Mouse (Mus musculus): ENCODE results near the gene Tbcd.
A peak's percentile ranks its signal among the peaks of the same experiment; 100 is the strongest.

Gene Tbcd

DNA sequence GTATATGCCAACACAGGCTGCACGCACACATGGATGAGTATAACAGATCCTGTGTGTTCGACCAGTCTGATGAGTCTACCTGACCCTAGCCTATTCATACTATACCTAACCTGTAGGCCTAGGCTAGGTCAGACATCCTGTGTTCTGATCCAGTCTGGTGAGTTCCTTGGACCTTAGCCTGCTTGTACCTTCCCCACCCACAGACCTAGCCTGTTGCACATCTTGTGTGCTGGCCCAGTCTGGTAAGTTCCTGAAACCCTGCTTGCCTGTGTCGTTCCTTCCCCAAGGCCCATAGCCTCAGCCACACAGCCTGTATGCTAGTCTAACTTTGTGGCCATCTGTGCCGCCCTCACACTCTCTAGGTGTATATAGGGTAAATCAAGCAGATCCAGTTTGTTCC, 112.5 kb downstream of the Tbcd start:
- DNase-seq (ENCODE audit: low spot score), result no peak

DNA sequence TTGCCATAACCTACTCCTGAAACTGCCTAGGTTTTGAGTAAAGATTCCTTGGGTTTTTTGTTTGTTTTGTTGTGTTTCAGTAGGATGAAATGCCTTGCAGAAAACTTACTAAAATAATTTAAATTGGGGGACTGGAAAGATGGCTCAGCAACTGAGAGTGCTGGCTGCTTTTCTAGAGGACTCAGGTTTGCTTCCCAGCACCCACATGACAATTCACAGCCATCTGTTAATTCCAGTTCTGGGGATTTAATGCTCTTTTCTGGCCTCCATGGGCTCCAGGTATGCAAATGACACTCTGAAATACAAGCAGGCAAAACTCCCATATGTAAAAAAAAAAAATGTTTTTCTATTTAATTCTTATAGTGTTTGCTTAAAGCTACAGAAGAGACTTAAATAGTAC, 130.1 kb downstream of the Tbcd start:
- no peak for DNase-seq (ENCODE audit: low spot score)

DNA sequence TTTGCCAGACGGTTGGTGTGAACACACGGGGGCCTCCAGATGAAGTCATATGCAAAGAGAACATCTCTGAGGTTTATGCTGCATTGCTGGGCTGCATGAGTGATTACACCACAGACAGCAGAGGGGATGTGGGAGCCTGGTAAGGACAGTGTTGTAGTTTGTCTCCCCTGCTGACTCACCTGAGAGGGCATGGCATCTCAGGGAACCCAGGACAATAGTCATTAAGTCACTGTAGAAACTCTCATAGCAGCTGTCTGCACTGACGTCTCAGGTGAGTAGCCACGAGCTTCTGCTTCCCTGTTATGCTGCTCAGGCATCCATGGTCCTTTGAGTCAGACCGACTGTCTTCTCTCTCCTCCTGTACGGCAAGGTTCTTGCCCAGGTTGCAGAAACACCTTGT, 145.5 kb downstream of the Tbcd start:
- no peak for DNase-seq (ENCODE audit: low spot score)

DNA sequence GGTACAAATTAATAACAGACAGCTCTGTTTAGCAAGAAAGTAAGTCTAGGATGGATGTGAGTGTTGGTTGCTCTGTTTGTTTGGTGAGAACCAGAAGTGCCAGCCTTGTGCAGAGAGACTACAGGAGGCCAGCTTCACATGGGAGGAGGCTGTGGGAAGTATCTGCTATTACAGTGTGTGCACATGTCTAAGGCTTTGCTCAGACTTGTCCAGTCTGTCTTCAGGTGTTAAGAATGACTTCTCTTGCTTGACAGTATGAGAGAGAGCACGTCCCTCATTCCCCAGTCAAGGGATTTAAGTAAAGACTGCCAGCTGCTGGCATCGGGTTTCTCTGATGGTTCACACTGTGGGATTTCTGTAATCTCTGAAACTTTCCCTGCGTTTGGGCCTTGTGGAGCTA, 149.7 kb downstream of the Tbcd start:
- DNase-seq (ENCODE audit: low spot score), result no peak

DNA sequence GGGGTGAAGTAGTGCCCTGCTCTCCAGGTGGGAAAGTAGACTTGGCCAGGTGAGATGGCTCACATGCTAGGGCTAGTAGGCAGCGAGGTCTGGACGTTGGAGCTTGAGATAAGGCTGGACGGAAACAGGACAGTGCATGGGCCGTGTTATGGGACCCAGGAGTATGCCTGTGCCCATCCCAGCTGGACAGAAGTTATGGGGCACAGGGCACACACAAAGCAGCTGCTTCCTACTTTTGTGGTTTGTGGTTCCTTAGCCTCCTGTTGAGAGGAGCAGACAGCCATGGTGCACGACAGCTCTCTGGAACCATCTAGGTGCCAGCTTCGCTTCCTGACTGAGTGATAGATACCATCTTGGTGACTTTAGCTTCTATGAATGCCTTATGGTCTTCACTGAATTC, 153.9 kb downstream of the Tbcd start:
- no peak for DNase-seq (ENCODE audit: low spot score)

DNA sequence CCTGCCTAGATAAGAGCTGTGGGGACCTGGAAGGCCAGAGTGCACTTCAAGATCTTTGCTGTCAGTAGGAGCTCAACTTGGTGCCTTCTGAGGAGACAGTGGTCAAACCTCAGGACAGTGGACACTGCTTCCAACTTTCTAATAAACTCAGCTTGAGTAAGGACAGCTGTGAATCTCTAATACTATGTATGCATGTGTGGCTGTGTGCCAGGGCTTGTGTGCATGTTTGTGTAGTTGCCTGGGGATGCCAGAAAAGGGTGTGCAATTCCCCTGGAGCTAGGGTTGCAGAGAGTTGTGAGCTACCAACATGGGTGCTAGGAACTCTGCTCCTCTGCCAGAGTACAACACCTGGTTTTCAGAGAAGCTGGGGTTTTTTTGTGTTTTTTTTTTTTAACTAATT, 159.2 kb downstream of the Tbcd start:
- DNase-seq (ENCODE audit: low spot score), result no peak

DNA sequence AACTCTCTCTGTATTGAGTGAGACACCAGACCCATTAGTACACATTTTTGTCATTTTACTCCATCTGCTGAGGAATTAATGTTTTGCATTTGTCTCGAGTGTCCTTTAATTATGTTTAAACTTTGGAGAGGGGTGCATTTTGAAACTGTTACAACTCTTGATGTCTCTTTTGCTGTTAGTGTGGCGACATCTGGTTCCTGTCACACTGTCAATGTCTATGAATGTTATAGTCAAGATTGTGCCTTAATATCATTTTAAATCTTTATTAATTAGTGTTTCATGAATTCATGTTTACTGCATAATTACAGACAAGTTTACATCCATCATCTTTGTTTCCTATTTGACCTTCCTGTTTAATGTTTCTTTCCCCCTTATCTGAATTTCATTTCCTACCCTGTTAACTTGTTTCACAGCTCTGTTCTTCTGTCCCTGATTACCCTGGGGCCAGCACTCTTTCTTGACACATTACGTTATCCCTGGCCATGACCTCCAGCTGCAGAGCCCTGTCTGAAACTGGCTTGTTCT, 164.3 kb downstream of the Tbcd start:
- DNase-seq (ENCODE audit: low spot score), result no peak

DNA sequence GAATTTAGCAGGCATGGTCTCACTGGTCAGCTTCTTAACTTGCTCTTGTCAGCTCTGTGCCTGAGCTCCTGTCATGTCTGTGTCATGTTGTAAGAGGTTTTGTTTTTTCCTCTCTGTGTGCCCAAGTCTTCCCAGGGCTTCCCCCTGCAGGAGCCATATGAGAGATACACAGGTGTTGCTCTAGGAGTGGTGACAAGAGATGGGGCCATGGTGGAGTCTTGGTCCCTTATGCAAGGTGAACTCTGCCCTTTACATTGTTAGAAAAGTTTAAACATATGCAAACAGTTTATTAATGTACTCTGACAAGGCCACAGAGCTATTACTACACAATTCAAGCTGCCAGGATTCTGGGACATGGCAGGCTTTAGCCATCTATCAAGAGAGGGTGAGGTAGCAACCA, 164.8 kb downstream of the Tbcd start:
- no peak for DNase-seq (ENCODE audit: low spot score)

DNA sequence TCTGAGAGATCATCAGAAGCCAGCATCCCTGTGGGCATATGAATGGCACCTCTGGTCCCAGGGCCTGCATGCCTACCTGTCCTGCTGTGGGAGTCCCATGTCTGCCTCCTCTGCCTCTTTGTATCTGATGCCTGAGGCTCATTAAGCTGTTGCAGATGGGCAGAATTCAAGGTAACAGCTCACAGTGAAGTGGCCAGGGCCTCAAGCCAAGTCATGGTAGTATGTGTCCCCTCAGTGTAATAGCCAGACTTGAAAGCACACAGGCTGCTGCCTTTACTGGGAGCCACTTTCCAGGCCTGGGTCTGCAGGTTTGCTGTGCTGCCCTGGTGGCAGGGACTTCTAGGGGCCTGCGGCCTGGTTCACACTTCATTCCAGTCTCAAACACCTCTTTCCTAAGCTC, 165.6 kb downstream of the Tbcd start:
- DNase-seq (ENCODE audit: low spot score), result no peak

DNA sequence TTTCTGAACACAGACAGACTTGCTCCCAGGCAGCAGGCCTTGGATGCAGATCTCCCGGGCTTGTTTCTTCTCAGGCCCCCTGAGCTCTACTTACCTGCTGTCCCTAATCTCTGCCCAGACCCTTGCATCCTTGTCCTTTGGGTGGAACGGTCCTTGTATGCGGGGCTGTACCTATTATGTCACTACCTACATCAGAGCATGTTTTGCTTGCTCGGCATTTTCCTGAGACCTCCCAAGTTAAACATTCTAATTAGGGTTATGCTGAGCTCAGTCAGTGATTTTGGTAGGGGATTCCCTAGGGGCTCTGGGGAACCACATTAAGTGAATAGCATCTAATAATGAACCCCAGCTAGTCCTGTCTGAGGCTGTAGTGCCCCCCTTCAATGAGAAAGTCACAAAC, 173.3 kb downstream of the Tbcd start:
- no peak for DNase-seq (ENCODE audit: low spot score)

DNA sequence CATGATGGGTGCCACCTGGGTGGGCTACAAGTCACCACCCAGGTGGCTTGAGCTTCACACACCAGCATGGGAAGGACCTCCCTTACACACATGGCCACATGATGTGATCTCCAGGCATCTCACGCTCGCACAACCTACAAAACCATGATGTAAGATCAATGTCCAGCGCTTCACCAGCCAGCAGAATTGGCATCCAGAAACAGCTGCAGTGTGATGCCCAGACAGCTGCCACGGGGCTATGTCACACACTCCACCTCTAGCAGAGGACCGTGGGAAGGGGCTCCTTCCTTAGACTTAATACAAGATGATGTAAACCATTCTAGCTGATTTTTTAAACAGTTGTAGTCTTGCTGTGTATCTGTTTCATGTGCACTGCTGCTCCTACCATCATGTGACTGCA, 175.8 kb downstream of the Tbcd start:
- no peak for DNase-seq (ENCODE audit: low spot score)

DNA sequence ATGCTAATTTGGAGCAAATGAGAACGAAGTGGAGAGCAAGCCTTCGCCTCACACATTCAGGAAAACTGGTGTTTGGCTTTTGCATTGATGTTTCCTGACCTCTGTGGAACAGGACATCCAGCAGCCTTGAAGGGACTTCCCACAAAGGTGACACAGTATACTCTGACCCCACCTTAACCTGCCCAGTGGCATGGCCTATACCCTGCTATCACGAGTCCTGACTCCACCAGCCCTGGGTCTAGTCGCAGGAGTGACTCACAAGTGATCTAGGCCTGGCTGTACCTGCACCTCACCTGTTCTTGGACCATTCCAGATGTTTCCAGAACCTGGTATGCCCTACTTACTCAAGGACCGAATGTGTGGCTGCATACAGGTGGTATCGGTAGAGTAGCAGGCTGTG, 177.8 kb downstream of the Tbcd start:
- DNase-seq (ENCODE audit: low spot score), result no peak

DNA sequence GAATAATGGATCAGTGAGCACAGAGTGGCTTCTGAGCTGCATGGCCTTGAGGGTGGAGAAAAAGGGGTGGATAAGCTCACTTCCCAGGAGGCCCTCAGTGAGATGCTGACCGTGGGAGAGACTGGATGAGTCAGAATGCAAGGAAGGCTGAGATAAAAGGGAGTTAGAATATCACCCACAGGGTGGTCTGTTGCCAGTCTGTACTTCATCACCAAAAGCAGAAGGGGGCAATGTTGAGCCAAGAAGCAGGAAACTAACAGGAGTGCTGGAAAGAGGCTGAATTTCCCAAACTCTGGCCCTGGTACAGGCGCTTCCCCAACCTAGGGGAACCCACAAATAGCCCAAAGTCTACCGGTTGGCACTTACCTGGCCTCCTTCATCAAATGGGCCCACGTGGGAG, 178.7 kb downstream of the Tbcd start:
- no peak for DNase-seq (ENCODE audit: low spot score)

DNA sequence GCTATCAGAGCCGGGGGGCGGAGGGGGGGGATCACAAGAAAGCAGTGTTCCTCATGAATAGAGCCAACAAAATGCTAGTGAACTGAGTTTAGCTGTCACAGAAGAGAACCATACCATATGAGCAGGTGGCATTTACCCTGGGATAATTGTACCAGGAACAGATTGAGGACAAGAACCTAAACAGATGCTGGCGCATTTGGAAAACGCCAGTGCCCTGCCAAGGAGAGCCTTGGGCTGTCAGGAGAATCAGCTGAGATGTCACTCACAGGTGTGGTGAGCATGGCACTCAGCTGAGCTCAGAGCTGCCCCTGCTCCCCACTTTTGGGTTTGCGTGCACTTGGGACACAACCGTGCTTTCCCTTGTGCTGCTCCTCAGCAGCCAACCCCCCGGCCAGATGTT, 179.7 kb downstream of the Tbcd start:
- no peak for DNase-seq (ENCODE audit: low spot score)

DNA sequence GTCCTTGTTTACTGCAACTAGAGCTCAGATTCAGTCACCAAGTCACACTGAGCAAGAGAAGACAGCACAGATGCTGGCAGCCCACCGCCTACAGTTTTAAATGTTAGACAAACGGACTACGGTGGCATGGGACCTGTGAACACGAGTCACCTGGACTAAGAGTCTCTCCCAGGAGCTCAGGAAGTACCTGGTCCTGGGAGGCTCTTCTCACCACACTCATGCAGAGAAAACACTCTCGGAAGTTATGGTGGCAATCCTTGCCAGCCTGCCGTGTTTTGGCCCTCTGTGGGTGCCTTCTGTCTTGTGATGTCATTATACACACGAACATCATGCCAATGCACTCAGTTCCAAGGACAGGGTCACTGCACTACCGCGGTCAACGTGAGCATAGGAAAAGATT, 184.9 kb downstream of the Tbcd start:
- no peak for DNase-seq (ENCODE audit: low spot score)

DNA sequence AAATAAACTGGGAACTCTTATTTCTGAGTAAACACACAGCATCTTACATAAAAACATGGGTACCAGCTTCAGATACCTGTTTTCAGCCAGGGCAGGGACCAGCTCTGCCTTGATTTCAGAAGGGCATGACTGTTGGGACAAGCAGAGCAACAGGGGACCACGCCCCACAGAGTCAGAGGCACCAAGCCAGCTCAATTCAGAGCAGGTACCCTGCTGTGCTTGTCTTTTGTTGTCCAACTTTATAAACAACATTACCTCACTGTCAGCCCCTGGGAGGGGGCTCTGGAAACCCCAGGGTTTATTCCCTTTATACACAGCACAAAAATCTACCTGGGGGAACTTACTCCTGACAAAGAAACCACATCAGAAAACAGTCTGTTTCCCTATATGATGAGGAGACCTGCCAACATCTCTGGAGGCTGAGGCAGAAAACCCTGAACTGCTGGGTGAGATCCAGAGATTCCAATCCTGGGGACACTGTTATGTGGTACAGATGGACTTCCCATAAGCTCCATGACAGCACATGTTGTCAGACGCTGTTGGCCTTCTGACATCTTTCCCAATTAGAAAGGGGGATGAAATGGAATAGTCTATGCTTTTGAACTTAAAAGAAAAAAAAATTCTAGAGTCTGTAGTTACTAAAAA, 189.9 kb downstream of the Tbcd start:
- DNase-seq (ENCODE audit: low spot score), result no peak

DNA sequence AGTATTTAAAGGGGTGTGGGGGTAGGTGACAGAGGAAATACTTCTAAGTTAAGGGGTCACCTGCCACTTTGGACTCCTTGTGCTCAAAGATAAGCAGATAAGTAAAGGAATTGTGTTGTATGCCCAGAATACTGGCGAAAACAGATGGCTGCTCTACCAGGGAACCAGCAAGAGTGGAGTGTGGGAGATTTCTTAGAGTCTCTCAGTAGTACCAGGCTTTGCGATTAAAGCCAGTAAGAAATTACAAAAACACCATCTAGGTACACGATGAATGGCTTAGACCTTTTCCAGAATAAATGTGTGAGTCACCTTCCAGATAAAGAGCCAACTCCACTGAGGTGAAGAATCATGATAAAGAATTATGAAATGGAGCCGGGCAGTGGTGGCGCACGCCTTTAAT, 193.6 kb downstream of the Tbcd start:
- DNase-seq (ENCODE audit: low spot score), result no peak

DNA sequence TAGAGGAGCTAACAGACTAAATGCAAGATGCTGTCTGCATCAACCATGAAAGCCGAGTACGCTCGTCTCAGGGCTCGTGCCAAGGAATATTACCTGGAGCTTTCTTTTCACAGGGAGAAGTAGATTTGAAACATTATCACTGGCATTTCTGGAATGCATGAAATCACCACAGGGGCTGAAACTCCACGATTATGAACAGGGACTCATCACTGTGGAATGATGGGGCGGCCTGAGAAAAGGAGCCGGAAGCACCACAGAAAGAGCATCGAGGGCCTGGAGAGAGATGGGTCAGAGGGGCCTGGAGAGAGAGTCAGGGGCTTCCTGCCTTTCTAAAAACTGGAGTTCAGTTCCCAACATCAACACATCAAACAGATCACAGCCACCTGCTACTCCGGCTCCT, 195.6 kb downstream of the Tbcd start:
- no peak for DNase-seq (ENCODE audit: low spot score)

DNA sequence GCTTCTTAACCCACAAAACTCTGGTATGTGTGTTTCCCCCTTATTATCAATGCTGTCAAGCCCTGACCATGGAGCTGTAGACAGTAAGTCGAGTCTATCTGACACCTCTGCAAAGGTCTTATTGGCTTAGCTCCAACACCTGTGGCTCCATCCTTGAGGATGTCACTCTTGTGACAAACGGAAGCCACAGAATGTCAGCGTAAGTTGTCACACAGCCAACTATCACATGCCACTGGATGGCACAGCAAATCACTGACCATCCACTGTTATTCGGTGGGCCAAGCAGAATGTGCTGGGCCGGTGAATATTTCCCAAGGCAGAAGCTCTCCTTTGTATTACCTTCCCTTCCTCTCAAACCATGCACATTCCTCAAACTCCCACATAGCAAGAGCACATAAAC, 196.4 kb downstream of the Tbcd start:
- DNase-seq (ENCODE audit: low spot score), result no peak

DNA sequence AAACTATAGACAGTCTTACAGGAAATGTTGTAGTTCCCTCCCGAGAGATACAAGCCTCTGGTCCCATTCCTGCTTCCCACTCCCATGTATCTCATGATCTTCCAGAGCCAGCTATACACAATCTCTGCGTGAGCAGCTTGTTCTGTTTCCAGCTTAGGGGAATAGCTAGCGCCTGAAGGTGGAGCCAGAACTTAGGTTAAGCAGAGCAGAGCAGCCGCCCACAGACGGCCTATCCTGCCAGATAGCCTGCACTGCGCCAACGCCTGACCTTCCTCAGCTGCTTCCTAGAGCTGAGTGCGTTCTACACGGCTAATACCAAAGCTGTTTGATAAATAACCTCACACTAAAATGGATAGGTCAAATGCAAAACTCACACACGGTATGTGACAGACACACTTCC, 198.2 kb downstream of the Tbcd start:
- peak; percentile 62 for DNase-seq (ENCODE audit: low spot score)

DNA sequence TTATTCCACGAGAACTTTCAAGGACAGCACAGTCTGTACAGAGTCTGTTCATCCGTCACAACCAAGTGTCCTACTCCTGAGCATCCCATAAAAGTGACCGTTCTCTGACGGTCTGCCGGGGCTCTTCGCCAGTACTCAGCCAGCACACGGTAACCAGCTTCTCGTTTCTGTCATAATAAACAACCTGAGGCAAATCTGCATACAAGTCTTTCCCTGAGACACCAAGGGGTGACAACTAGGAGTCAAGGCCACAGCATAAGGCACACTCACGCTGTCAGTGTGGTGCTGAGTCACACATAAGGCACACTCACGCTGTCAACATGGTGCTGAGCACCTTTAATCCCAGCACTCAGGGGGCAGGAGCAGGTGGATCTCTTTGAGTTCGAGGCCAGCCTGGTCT, 198.9 kb downstream of the Tbcd start:
- no peak for DNase-seq (ENCODE audit: low spot score)

DNA sequence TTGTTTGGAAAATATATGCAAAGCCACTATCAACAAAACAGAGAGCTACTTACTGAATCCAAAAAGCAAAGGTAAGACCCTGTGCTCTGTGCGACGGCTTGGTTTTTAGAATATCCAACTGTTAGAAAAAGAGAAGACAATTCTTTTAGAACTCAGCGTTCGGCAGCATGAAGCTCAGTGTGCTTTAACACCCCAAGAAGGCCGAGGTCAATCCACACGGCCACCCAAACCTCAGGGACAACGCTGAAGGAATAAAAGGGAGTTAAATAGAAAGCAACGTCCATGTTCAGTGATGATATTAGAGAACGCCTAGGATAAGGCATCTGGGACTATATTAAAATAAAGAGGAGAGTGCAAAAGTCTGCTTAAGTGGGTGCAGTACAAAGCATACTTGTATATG, 199.8 kb downstream of the Tbcd start:
- DNase-seq (ENCODE audit: low spot score), result no peak

DNA sequence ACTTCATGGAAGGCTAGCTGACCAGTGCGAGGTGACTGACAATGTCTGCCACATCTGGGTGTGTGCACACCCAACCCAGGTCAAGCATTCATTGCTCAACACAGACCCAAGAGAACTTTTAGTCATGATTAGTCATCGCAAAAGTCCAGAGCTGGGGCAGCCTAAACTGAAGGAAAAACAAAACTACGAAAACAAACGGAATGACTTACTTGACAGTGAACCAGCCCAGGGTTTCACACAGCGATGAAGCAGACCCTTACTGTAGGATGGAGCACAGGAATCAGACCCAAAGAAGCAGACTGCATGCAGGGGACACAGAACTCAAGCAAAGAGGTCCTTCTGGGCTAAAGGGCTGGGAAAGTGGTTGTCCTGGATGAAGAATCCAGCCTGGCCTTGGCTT, 200.2 kb downstream of the Tbcd start:
- no peak for DNase-seq (ENCODE audit: low spot score)

DNA sequence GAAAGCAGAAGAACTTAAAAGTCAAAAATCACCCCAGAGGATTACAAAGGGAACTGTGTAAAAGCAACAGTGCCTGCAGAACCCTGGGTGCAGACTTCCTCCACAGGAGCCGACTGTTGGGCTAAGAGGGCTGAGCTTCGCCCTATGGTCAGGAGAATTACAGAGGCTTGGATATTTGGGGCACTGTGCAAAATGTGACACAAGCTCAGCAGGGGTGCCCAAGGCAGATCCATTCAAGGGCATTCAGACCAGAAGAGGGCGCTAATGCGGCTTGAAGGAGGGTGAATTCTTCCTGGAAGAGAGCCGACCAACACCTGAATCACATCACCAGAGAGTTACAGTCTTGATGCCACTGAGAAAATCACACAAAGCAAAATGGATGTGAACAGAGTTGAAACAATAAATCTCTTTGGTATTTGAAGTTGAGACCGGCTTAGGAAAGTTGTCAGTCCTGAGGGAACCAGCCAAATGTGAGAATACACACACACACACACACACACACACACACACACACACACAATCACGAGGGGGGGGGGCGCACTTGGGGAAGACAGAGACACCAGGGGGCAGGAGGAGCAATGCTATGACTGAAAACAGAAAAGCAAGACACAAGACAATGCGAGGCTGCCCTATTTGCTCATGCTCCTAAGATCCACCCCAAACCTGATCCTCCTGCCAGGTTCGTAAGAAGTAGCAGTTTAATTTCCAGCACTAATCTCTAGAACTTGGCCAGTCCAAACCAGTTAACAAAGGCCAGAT, 201.0 kb downstream of the Tbcd start:
- DNase-seq (ENCODE audit: low spot score), result no peak
